Mouse (Mus musculus) forebrain, embryonic 11.5 days (tissue): ENCODE data around the gene Catsper3. TPM values are rescaled to one million over a fixed set of nuclear protein-coding genes. Genes with fewer than 3 reads are reported as not detected.

Experiments used
- ATAC-seq: fragments of 200-750 bp; cut with Nextera tagmentation; replicated peaks from 2 replicates; pipeline ENCODE4 v1.8.0; 2017; ENCODE audit warnings: moderate TSS enrichment; ENCODE audit not compliant: low FRiP score
- DNase-seq: peaks from one replicate; pipeline ENCODE4 v3.0.0-alpha.2; 2017; ENCODE audit warnings: low spot score
- H3K27ac ChIP-seq: fragments of 300-500 bp; sonication (generic); 2 replicates; pipeline ENCODE4 v1.5.1; 2014; ENCODE audit warnings: low read depth, low read length
- H3K27me3 ChIP-seq: fragments of 300-500 bp; sonication (generic); 2 replicates; pipeline ENCODE4 v1.6.1; 2014; ENCODE audit warnings: mild to moderate bottlenecking, low read length, mixed read lengths; ENCODE audit not compliant: control insufficient read depth, insufficient read depth
- H3K36me3 ChIP-seq: fragments of 300-500 bp; sonication (generic); 2 replicates; pipeline ENCODE4 v1.6.1; 2014; ENCODE audit warnings: mild to moderate bottlenecking, low read length, moderate library complexity, mixed read lengths; ENCODE audit not compliant: control insufficient read depth, insufficient read depth
- H3K4me1 ChIP-seq: fragments of 300-500 bp; sonication (generic); replicated peaks from 2 replicates; pipeline ENCODE4 v1.6.1; 2014; ENCODE audit warnings: low read length, mixed read lengths; ENCODE audit not compliant: control insufficient read depth, insufficient read depth
- H3K4me2 ChIP-seq: fragments of 300-500 bp; sonication (generic); 2 replicates; pipeline ENCODE4 v1.6.1; 2014; ENCODE audit warnings: low read depth, mild to moderate bottlenecking, low read length, moderate library complexity, mixed read lengths; ENCODE audit not compliant: severe bottlenecking
- H3K4me3 ChIP-seq: fragments of 300-500 bp; sonication (generic); 2 replicates; pipeline ENCODE4 v1.5.1; 2014; ENCODE audit warnings: low read depth, low read length
- H3K9ac ChIP-seq: fragments of 300-500 bp; sonication (generic); 2 replicates; pipeline ENCODE4 v1.6.1; 2014; ENCODE audit warnings: low read length
- H3K9me3 ChIP-seq: fragments of 300-500 bp; sonication (generic); 2 replicates; pipeline ENCODE4 v1.6.1; 2016; ENCODE audit warnings: low read length, mixed read lengths; ENCODE audit not compliant: control insufficient read depth
- WGBS: fragments of 180-500 bp; shearing (Covaris S2); extraction: QIAGEN DNeasy Blood & Tissue Kit; methylation state at CpG from one replicate; pipeline ENCODE4 v1.1.7; 2014; 5-methylcytosine and 5-hydroxymethylcytosine counted together
- polyA plus RNA-seq: library from polyadenylated mRNA; unstranded; fragments of >200 nt; fragmentation: Nextera tagmentation; extraction: Ambion mirVana; gene quantifications from 2 replicates; pipeline ENCODE4 v1.2.1, GENCODE M21; 2014

The Catsper3 gene
- polyA plus RNA-seq, 1 experiment from 2014 or later: not detected

- Histone ChIP-seq H3K9me3 (no peaks in the 10 kb centered on the region), H3K27me3 (peaks cover 87% of the 10 kb centered on the region), H3K4me2 (no peak overlapping the region), H3K27ac (no peak overlapping the region), H3K36me3 (no peaks in the 10 kb centered on the region), H3K4me1 (peaks cover 14% of the 10 kb centered on the region; the same call in 1 of the 2 replicates), H3K4me3 (no peak overlapping the region), H3K9ac (no peak overlapping the region)
- 2% methylated on average over 12 of the region's 12 CpGs for WGBS
- ATAC-seq (no peak), DNase-seq (no peak)
Observed at GRCm38 (mm10) chr13:55829018-55829655, 44.8 kb downstream of the Catsper3 start.

- Histone ChIP-seq H3K27me3 (peaks cover 85% of the 10 kb centered on the region), H3K36me3 (no peaks in the 10 kb centered on the region), H3K9ac (no peak overlapping the region), H3K27ac (no peak overlapping the region), H3K9me3 (no peaks in the 10 kb centered on the region), H3K4me3 (peak overlapping the region; percentile 23), H3K4me1 (peaks cover 14% of the 10 kb centered on the region; the same call in 1 of the 2 replicates), H3K4me2 (peak overlapping the region; percentile 36)
- DNase-seq (peak; percentile 73), ATAC-seq (no peak)
- WGBS: under 1% methylated on average over 48 of the region's 48 CpGs
Observed at GRCm38 (mm10) chr13:55830081-55830832, 45.9 kb downstream of the Catsper3 start.

GRCm38 (mm10) chr13:55830833-55831721 is 46.7 kb downstream of the Catsper3 start:
- peak overlapping the region; percentile 36 for H3K4me2 ChIP-seq
- no peak overlapping the region for H3K27ac ChIP-seq
- no peak for ATAC-seq
- peak; percentile 65 for DNase-seq
- H3K27me3 ChIP-seq: peaks cover 84% of the 10 kb centered on the region
- H3K9me3 ChIP-seq: no peaks in the 10 kb centered on the region
- no peaks in the 10 kb centered on the region for H3K36me3 ChIP-seq
- H3K4me1 ChIP-seq: peaks cover 13% of the 10 kb centered on the region; the same call in 1 of the 2 replicates
- no peak overlapping the region for H3K9ac ChIP-seq
- under 1% methylated on average over 59 of the region's 82 CpGs for WGBS
- peak overlapping the region; percentile 23 for H3K4me3 ChIP-seq

- Histone ChIP-seq H3K9me3 (no peaks in the 10 kb centered on the region), H3K27me3 (peaks cover 86% of the 10 kb centered on the region), H3K9ac (no peak overlapping the region), H3K4me3 (no peak overlapping the region), H3K4me2 (peak overlapping the region; percentile 36; the same call in 1 of the 2 replicates), H3K4me1 (peaks cover 10% of the 10 kb centered on the region; the same call in 1 of the 2 replicates), H3K36me3 (no peaks in the 10 kb centered on the region), H3K27ac (no peak overlapping the region)
- ATAC-seq (no peak), DNase-seq (peak; percentile 72)
- WGBS: 1% methylated on average over 25 of the region's 25 CpGs
Observed at GRCm38 (mm10) chr13:55831722-55832160, 47.4 kb downstream of the Catsper3 start.

GRCm38 (mm10) chr13:55832602-55833001 is 48.2 kb downstream of the Catsper3 start:
- H3K9ac ChIP-seq: no peak overlapping the region
- no peak overlapping the region for H3K4me3 ChIP-seq
- no peak overlapping the region for H3K27ac ChIP-seq
- peaks cover 91% of the 10 kb centered on the region for H3K27me3 ChIP-seq
- no peak overlapping the region for H3K4me2 ChIP-seq
- peaks cover 10% of the 10 kb centered on the region; the same call in 1 of the 2 replicates for H3K4me1 ChIP-seq
- no peaks in the 10 kb centered on the region for H3K36me3 ChIP-seq
- WGBS: 20% methylated on average over 1 of the region's 1 CpGs
- DNase-seq (no peak), ATAC-seq (no peak)
- no peaks in the 10 kb centered on the region; the same call in 1 of the 2 replicates for H3K9me3 ChIP-seq

- Histone ChIP-seq H3K27ac (no peak overlapping the region), H3K4me2 (no peak overlapping the region), H3K4me1 (peaks cover 10% of the 10 kb centered on the region; the same call in 1 of the 2 replicates), H3K9ac (no peak overlapping the region), H3K36me3 (no peaks in the 10 kb centered on the region), H3K9me3 (no peaks in the 10 kb centered on the region; the same call in 1 of the 2 replicates), H3K4me3 (no peak overlapping the region), H3K27me3 (peaks cover 91% of the 10 kb centered on the region)
- WGBS: 2% methylated on average over 7 of the region's 7 CpGs
- ATAC-seq (no peak), DNase-seq (no peak)
Observed at GRCm38 (mm10) chr13:55833921-55834320, 49.6 kb downstream of the Catsper3 start.

- H3K36me3 ChIP-seq: no peaks in the 10 kb centered on the region
- DNase-seq (no peak), ATAC-seq (no peak)
- H3K27me3 ChIP-seq: peaks cover 94% of the 10 kb centered on the region
- 6% methylated on average over 5 of the region's 5 CpGs for WGBS
- H3K4me2 ChIP-seq: no peak overlapping the region
- H3K9me3 ChIP-seq: no peaks in the 10 kb centered on the region; the same call in 1 of the 2 replicates
- H3K27ac ChIP-seq: no peak overlapping the region
- no peak overlapping the region for H3K4me3 ChIP-seq
- H3K4me1 ChIP-seq: peaks cover 10% of the 10 kb centered on the region; the same call in 1 of the 2 replicates
- H3K9ac ChIP-seq: no peak overlapping the region
Observed at GRCm38 (mm10) chr13:55834667-55835066, 50.3 kb downstream of the Catsper3 start.

- H3K4me2 ChIP-seq: no peak overlapping the region
- no peaks in the 10 kb centered on the region; the same call in 1 of the 2 replicates for H3K9me3 ChIP-seq
- no peaks in the 10 kb centered on the region for H3K36me3 ChIP-seq
- under 1% methylated on average over 33 of the region's 33 CpGs for WGBS
- peak; percentile 65 for DNase-seq
- no peak overlapping the region for H3K4me3 ChIP-seq
- ATAC-seq: no peak
- H3K9ac ChIP-seq: no peak overlapping the region
- H3K4me1 ChIP-seq: peaks cover 13% of the 10 kb centered on the region; the same call in 1 of the 2 replicates
- H3K27ac ChIP-seq: no peak overlapping the region
- H3K27me3 ChIP-seq: peaks cover 95% of the 10 kb centered on the region
Observed at GRCm38 (mm10) chr13:55835548-55836097, 51.3 kb downstream of the Catsper3 start.
